Mouse (Mus musculus) gastrocnemius, postnatal 36 days (tissue): ENCODE measurements around the gene Arhgap21. TPM values are rescaled to one million over a fixed set of nuclear protein-coding genes. Genes with fewer than 3 reads are reported as not detected.

Experiments used
- DNase-seq, 2 experiments: peaks; one replicate each; pipeline ENCODE4 v3.0.0; 2022
- intact Hi-C: fragments of 180-260 bp; cut with DNase I; formaldehyde crosslinking; loops from one replicate; pipeline ENCODE4 v1.15.1; 2025
- long read RNA-seq, 2 experiments: library from polyadenylated mRNA; stranded (forward); transcript quantifications; one replicate each; pipeline ENCODE4 v2.0.0; 2021
- total RNA-seq, 2 experiments: library from RNA; stranded (reverse); gene quantifications; 2 replicates each; pipeline ENCODE4 v1.2.3; 2021

Arhgap21 gene
- total RNA-seq: 10 to 100 TPM; 25.2 to 28.7 TPM
- long read RNA-seq, experiment 1, partial matches to known transcripts: 1 of 2 reads
- long read RNA-seq, experiment 1, other reads (novel, unspliced or antisense): 1 of 2 reads
- long read RNA-seq, experiment 2, partial matches to known transcripts: 1 of 2 reads
- long read RNA-seq, experiment 2, other reads (novel, unspliced or antisense): 1 of 2 reads

- peak; percentile 86 to 88 for DNase-seq
- intact Hi-C loops: loop anchor here (5.0 kb wide), 2 partner anchors 66 to 219 kb away; no protein-coding TSS in a partner anchor
These were observed at the start of gene Arhgap21 for GRCm38 (mm10) chr2:20968441-20969200. TSS of gene Arhgap21 (minus strand) at chr2:20968881.

GRCm38 (mm10) chr2:21016589-21016988 is 47.9 kb upstream of the Arhgap21 start:
- no peak for DNase-seq
- intact Hi-C loops: no loop called here

- DNase-seq: no peak
- intact Hi-C loops: no loop called here
These were observed 42.2 kb upstream of the Arhgap21 start for GRCm38 (mm10) chr2:21010806-21011397.

- DNase-seq: no peak
- intact Hi-C loops: no loop called here
These were observed 41.5 kb upstream of the Arhgap21 start for GRCm38 (mm10) chr2:21010219-21010618.

- intact Hi-C loops: no loop called here
- no peak for DNase-seq
These were observed 40.8 kb upstream of the Arhgap21 start for GRCm38 (mm10) chr2:21009258-21010140.

- DNase-seq: no peak
- intact Hi-C loops: no loop called here
These were observed 33.9 kb upstream of the Arhgap21 start for GRCm38 (mm10) chr2:21002538-21002937.

GRCm38 (mm10) chr2:21001156-21001555 is 32.5 kb upstream of the Arhgap21 start:
- no peak for DNase-seq

GRCm38 (mm10) chr2:20995547-20995946 is 26.9 kb upstream of the Arhgap21 start:
- DNase-seq: no peak
- intact Hi-C loops: no loop called here

More at GRCm38 (mm10) chr2:21001156-21001555, 32.5 kb upstream of the Arhgap21 start:
- intact Hi-C loops: no loop called here

GRCm38 (mm10) chr2:20991508-20991907 is 22.8 kb upstream of the Arhgap21 start:
- intact Hi-C loops: no loop called here
- DNase-seq: no peak

- intact Hi-C loops: no loop called here
- DNase-seq: no peak
These were observed 22.2 kb upstream of the Arhgap21 start for GRCm38 (mm10) chr2:20990907-20991306.

GRCm38 (mm10) chr2:20990056-20990455 is 21.4 kb upstream of the Arhgap21 start:
- intact Hi-C loops: no loop called here

GRCm38 (mm10) chr2:20987822-20988221 is 19.1 kb upstream of the Arhgap21 start:
- no peak for DNase-seq
- intact Hi-C loops: no loop called here

More at GRCm38 (mm10) chr2:20990056-20990455, 21.4 kb upstream of the Arhgap21 start:
- DNase-seq: no peak

- intact Hi-C loops: no loop called here
- DNase-seq: no peak
These were observed 10.0 kb upstream of the Arhgap21 start for GRCm38 (mm10) chr2:20978726-20979125.

GRCm38 (mm10) chr2:20977051-20977450 is 8.4 kb upstream of the Arhgap21 start:
- intact Hi-C loops: no loop called here
- no peak for DNase-seq

GRCm38 (mm10) chr2:20973513-20973912 is 4.8 kb upstream of the Arhgap21 start:
- intact Hi-C loops: no loop called here
- no peak for DNase-seq

GRCm38 (mm10) chr2:20972180-20972579 is 3.5 kb upstream of the Arhgap21 start:
- intact Hi-C loops: no loop called here
- DNase-seq: no peak

- intact Hi-C loops: no loop called here
- no peak for DNase-seq
These were observed 2.9 kb upstream of the Arhgap21 start for GRCm38 (mm10) chr2:20971628-20972027.

- intact Hi-C loops: loop anchor here (5.0 kb wide), 2 partner anchors 67 to 218 kb away; no protein-coding TSS in a partner anchor
- DNase-seq: peak; percentile 87 to 94
These were observed 820 bp upstream of the Arhgap21 start for GRCm38 (mm10) chr2:20969201-20970200.
